Mouse (Mus musculus): ENCODE results near the gene Hras.

DNA sequence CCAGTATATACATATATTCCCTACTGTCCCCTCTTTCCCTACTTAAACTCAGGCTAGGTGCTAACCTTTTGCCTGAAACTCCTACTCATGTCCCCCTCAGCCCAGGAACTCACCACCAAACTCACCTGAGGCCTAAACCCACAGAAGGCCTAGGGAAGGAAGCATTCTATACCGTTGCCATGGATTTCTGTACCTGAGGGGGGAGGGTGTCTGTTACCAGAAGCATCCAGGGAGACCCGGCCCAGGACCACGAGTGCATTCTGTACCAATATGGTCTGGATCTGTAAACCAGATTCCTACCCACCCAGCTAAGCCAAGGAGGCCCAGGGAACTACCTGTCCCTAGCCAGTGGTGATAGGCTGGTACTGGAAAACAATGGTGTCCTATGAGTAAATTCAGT, 20.5 kb upstream of the Hras start:
- TF ChIP-seq CTCF (conservative IDR thresholded peaks at IDR 0.05; ENCODE audit: insufficient read depth, insufficient read length, low read depth, low read length), result no peak
- no peak for TF ChIP-seq POLR2A (IDR thresholded peaks at IDR 0.05; ENCODE audit: low read depth, low read length)
